Mouse (Mus musculus) liver, embryonic 16.5 days (tissue): ENCODE measurements around the gene Tescl. TPM values are rescaled to one million over a fixed set of nuclear protein-coding genes. Genes with fewer than 3 reads are reported as not detected.
A peak's percentile ranks its signal among the peaks of the same experiment; 100 is the strongest.

Experiments used
- ATAC-seq: fragments of 200-750 bp; cut with Nextera tagmentation; 2 replicates; pipeline ENCODE4 v1.8.0; 2017; ENCODE audit warnings: low read depth, mild to moderate bottlenecking, moderate number of reproducible peaks, moderate library complexity
- H3K27ac ChIP-seq: fragments of 300-500 bp; sonication (generic); 2 replicates; pipeline ENCODE4 v1.5.1; 2014; ENCODE audit warnings: mild to moderate bottlenecking, low read length
- H3K27me3 ChIP-seq: fragments of 300-500 bp; sonication (generic); 2 replicates; pipeline ENCODE4 v1.6.1; 2014; ENCODE audit warnings: low read depth, low read length, mixed read lengths; ENCODE audit not compliant: control insufficient read depth, insufficient read depth
- H3K36me3 ChIP-seq: fragments of 300-500 bp; sonication (generic); 2 replicates; pipeline ENCODE4 v1.6.1; 2014; ENCODE audit warnings: mild to moderate bottlenecking; ENCODE audit not compliant: control insufficient read depth, insufficient read depth
- H3K4me1 ChIP-seq: fragments of 300-500 bp; sonication (generic); 2 replicates; pipeline ENCODE4 v1.6.1; 2014; ENCODE audit warnings: low read depth, low read length, mixed read lengths; ENCODE audit not compliant: control insufficient read depth
- H3K4me2 ChIP-seq: fragments of 300-500 bp; sonication (generic); 2 replicates; pipeline ENCODE4 v1.6.1; 2014; ENCODE audit warnings: low read depth, low read length, mixed read lengths
- H3K4me3 ChIP-seq: fragments of 300-500 bp; sonication (generic); 2 replicates; pipeline ENCODE4 v1.5.1; 2014; ENCODE audit warnings: low read depth, mild to moderate bottlenecking, low read length
- H3K9ac ChIP-seq: fragments of 300-500 bp; sonication (generic); 2 replicates; pipeline ENCODE4 v1.6.1; 2014; ENCODE audit warnings: low read depth, low read length
- H3K9me3 ChIP-seq: fragments of 300-500 bp; sonication (generic); replicated peaks from 2 replicates; pipeline ENCODE4 v1.6.1; 2016; ENCODE audit warnings: low read length; ENCODE audit not compliant: control insufficient read depth
- WGBS: fragments of 180-500 bp; shearing (Covaris S2); extraction: QIAGEN DNeasy Blood & Tissue Kit; methylation state at CpG from one replicate; pipeline ENCODE4 v1.1.7; 2014; ENCODE audit not compliant: insufficient replicate concordance; 5-methylcytosine and 5-hydroxymethylcytosine counted together
- polyA plus RNA-seq: library from polyadenylated mRNA; unstranded; fragments of >200 nt; fragmentation: Nextera tagmentation; extraction: Ambion mirVana; gene quantifications from 2 replicates; pipeline ENCODE4 v1.2.1, GENCODE M21; 2015

Tescl gene
- polyA plus RNA-seq, 1 experiment from 2014 or later: not detected

DNA sequence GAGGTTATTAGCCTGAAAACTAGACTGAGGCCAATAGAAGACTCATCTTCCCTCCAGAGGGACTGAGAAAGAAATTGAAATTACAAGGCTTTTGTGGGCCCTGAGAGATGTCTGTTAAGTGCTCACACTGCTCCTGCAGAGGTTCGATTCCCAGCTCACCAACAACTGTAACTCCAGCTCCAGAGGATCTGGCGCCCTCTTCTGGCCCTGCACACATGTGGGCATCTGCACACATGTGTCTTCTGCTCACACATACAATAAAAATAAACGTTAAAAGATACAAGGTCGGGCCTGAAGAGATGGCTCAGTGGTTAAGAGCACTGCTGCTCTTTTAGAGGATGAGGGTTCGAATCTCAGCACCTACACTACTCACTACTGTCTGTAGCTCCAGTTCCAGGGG is 12.7 kb upstream of the Tescl start:
- H3K4me2 ChIP-seq: no peak overlapping the region
- H3K27ac ChIP-seq: no peak overlapping the region
- H3K4me3 ChIP-seq: no peak overlapping the region
- no peaks in the 10 kb centered on the region for H3K4me1 ChIP-seq
- WGBS: 45% methylated on average over 5 of the region's 5 CpGs
- no peaks in the 10 kb centered on the region for H3K36me3 ChIP-seq
- no peaks in the 10 kb centered on the region; the same call in 1 of the 2 replicates for H3K27me3 ChIP-seq
- no peaks in the 10 kb centered on the region for H3K9me3 ChIP-seq
- no peak for ATAC-seq
- H3K9ac ChIP-seq: no peak overlapping the region

DNA sequence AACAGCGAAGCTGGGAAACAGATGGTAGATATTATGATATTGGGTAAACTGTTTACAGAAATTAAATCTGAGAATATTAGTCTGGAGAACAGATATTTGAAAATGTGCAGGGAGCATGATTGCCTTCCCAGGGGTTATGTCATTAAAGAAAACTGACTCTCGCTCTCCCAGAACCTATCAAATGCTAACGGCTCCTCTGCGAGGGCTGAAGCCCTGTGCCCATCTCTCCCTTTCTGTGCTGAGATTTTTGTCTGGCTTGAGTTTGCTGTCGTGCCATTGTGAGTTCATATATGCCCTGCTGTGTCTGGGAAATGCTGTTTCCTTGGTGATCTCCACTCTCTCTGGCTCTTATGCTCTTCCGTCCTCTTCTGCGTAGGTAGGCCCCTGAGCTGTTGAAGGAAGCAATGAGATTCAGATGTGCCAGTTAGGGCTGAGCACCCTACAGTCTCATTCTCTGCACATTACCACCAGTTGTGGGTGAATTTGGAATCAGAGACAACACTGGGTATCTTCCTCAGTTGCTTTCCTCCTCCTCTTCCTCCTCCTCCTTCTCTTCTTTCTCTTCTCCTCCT is 10.1 kb upstream of the Tescl start:
- Histone ChIP-seq H3K27ac (no peak overlapping the region), H3K27me3 (no peaks in the 10 kb centered on the region), H3K36me3 (no peaks in the 10 kb centered on the region), H3K9ac (no peak overlapping the region), H3K4me3 (no peak overlapping the region), H3K4me2 (no peak overlapping the region), H3K4me1 (no peaks in the 10 kb centered on the region), H3K9me3 (no peaks in the 10 kb centered on the region)
- WGBS: 55% methylated on average over 7 of the region's 7 CpGs
- no peak for ATAC-seq

DNA sequence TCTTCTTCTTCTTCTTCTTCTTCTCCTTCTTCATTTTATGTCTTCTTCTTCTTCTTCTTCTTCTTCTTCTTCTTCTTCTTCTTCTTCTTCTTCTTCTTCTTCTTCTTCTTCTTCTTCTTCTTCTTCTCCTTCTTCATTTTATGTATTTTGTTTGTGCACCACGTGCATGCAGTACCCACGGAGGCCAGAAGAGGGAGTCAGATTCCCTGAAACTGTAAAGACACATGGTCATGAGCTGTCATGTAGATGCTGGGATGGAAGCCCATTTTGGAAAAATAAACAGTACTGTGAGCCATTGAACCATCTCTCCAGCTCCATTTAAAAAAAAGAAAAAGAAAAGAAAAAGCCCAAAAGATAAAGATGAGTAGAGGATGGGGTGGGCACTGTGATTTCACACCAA is 4.5 kb upstream of the Tescl start:
- Histone ChIP-seq H3K27ac (no peak overlapping the region), H3K4me2 (no peak overlapping the region), H3K4me1 (no peaks in the 10 kb centered on the region), H3K4me3 (no peak overlapping the region), H3K9ac (no peak overlapping the region), H3K36me3 (no peaks in the 10 kb centered on the region), H3K9me3 (no peaks in the 10 kb centered on the region), H3K27me3 (peaks cover 11% of the 10 kb centered on the region)
- 31% methylated on average over 2 of the region's 2 CpGs for WGBS
- ATAC-seq: no peak

DNA sequence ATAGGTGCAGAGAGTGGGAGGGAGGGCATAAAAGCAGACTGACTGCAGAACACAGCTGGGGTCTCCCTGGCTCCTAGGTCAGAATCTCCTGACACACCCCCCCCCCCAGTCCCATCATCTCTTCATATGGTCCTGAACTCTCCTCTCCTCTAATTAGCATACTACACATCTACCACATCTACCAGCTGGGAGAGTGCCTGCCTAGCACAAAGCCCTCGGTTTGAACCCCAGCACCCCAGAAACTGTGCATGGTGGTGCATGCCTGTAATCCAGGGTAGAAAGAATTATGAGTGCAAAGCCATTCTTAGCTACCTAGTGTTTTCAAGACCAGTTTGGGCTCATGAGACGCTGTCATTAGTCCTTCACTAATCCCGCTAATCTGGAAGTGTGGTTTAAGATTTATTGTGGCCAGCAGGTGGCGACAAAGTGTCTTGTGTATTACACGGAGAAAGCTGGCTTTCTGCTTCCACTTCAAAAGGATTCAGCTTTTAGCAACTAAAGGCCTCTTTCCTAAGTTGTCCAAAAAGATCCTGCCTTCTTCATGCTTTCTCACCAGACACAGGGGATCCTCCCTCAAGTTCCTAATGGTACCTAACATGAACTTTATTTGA is 2.1 kb upstream of the Tescl start:
- Histone ChIP-seq H3K27ac (no peak overlapping the region), H3K9ac (no peak overlapping the region), H3K36me3 (no peaks in the 10 kb centered on the region), H3K9me3 (no peaks in the 10 kb centered on the region), H3K27me3 (peaks cover 16% of the 10 kb centered on the region), H3K4me3 (no peak overlapping the region), H3K4me1 (no peaks in the 10 kb centered on the region), H3K4me2 (no peak overlapping the region)
- WGBS: 6% methylated on average over 5 of the region's 5 CpGs
- no peak for ATAC-seq

DNA sequence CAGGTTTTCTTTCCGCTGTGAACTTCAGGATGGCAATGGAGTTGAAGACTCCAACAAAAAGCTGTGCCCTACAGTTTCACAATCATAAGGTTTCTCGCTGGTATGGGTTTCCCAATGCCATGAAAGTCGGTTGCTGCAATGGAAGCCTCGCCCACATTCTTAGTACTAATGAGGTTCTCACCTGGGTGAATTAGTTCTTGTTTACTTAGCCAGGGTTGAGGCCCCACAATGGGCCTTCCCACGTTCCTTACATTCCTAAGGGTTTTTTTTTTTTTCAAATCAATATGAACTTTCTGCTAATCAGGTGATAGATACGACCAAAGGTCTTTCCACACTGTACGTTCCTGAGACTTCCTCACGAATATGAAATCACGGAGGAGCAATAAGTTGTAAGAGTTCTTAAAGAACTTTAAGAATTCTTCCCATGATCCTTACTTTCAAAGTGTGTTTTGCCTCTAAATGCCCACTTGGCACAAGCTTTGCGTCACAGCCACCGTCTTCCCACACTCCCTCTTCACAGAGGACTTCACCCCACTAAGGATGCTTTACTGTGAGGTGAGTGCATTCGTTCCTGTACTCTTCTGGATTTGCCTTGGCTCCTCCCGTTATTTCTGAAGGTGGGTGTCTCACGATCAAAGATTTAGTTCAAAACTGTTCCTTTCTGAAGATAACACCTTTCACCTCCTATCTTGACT is 6.3 kb downstream of the Tescl start:
- no peak overlapping the region for H3K27ac ChIP-seq
- no peak for ATAC-seq

DNA sequence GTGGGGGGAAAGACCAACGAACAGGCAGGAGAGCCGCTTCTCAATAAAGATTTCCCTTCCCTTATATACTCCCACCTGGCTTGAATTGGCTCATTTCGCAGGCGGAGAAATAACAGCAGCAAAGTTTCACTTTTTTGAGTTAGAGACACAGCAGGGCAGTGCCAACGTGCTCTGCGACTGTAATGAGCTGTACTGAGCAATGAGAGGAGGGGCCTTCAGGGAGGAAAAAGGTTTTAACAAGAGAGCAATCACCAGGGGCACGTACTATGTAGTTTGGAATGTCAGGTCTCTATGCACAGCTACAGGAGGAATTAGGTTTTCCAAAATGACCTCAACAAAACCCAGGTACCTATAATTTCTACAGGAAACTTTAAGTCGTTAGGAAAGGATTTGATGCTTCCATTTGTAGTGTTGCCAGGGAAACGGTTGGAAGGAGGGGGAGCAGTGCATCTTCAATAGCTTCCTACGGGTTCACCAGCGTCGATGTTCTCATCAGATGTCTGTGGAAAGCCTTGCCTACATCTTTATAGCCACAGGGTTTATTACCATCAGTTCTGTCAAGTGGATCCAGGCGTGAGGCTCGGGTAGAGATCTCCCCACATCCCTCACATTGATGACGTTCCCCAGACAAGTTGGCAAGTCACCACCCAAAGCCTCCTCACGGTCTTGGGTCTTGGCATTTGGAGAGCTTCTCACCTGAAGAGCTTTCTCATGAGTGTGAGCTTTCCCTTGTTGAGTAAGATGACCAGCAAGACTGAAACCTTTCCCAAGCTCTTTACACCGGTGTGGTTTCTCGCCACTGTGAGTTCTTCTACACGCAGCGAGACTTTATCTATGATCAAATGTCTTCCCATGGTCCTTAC is 7.2 kb downstream of the Tescl start:
- Histone ChIP-seq H3K4me1 (no peaks in the 10 kb centered on the region), H3K27ac (no peak overlapping the region), H3K9me3 (no peaks in the 10 kb centered on the region), H3K9ac (no peak overlapping the region), H3K27me3 (peaks cover 5% of the 10 kb centered on the region), H3K4me3 (no peak overlapping the region), H3K4me2 (peak overlapping the region; percentile 19; the same call in 1 of the 2 replicates), H3K36me3 (no peaks in the 10 kb centered on the region)
- no peak for ATAC-seq
- 39% methylated on average over 20 of the region's 20 CpGs for WGBS

More for the DNA sequence above, 6.3 kb downstream of the Tescl start:
- H3K27me3 ChIP-seq: peaks cover 5% of the 10 kb centered on the region
- H3K4me3 ChIP-seq: no peak overlapping the region
- H3K9ac ChIP-seq: no peak overlapping the region
- no peaks in the 10 kb centered on the region for H3K36me3 ChIP-seq
- H3K4me2 ChIP-seq: no peak overlapping the region
- no peaks in the 10 kb centered on the region for H3K4me1 ChIP-seq
- WGBS: 64% methylated on average over 14 of the region's 14 CpGs
- H3K9me3 ChIP-seq: no peaks in the 10 kb centered on the region

DNA sequence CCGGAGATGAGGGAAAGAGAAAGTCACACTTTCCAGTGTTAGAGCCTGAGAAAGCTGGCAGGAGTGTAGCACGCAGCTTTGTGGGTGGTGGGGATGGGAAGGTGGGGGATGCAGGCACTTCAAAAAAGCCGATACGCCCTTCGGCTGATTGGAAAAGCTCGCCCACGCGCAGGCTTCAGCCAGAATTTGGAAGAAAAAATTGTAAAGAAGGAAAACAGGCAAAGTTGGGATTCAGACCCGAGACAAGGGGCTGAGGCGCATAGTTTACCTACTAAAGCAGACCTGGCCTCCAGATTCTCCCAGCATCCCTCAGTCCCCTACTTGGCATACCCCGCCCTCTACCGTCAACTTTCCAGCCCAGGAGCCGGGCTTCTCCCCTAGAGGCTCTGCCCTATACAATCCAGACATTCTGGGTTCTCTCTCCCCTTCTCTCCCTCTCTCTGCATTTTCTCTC is 8.0 kb downstream of the Tescl start:
- no peak overlapping the region for H3K27ac ChIP-seq
- H3K9me3 ChIP-seq: no peaks in the 10 kb centered on the region
- 5% methylated on average over 13 of the region's 13 CpGs for WGBS
- H3K27me3 ChIP-seq: peaks cover 5% of the 10 kb centered on the region
- H3K36me3 ChIP-seq: no peaks in the 10 kb centered on the region
- H3K4me2 ChIP-seq: peak overlapping the region; percentile 19; the same call in 1 of the 2 replicates
- no peak overlapping the region for H3K9ac ChIP-seq
- no peak for ATAC-seq
- no peaks in the 10 kb centered on the region for H3K4me1 ChIP-seq
- H3K4me3 ChIP-seq: no peak overlapping the region

DNA sequence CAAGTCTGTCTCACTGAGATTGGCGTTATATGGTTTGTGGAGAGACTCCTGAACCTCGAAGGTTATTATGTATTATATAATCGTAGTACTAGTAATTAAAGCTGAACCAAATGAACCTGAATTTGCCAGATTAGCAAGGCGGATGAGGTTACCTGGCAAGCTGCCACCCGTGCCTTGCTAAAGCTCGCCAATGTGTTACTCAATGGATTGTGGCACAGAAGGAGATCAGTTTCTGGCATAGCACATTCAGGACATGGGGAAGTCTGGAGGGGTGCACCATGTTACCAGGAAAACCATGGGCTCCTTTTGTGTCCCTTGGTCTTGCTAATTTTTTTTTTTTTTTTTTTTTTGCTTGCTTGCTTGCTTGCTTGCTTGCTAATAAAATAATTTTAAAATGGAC is 8.5 kb downstream of the Tescl start:
- Histone ChIP-seq H3K9ac (no peak overlapping the region), H3K9me3 (no peaks in the 10 kb centered on the region), H3K4me1 (no peaks in the 10 kb centered on the region), H3K27ac (no peak overlapping the region), H3K4me3 (no peak overlapping the region), H3K36me3 (no peaks in the 10 kb centered on the region), H3K4me2 (no peak overlapping the region), H3K27me3 (peaks cover 5% of the 10 kb centered on the region)
- ATAC-seq: no peak
- WGBS: 69% methylated on average over 6 of the region's 6 CpGs
